Mouse (Mus musculus) midbrain, postnatal 0 days (tissue): ENCODE measurements around the gene Adam23. TPM values are rescaled to one million over a fixed set of nuclear protein-coding genes. Genes with fewer than 3 reads are reported as not detected.

ENCODE experiments used
- ATAC-seq: fragments of 200-750 bp; cut with Nextera tagmentation; 2 replicates; pipeline ENCODE4 v1.8.0; 2017; ENCODE audit warnings: moderate number of reproducible peaks, mild to moderate bottlenecking, moderate TSS enrichment, moderate library complexity; ENCODE audit not compliant: low FRiP score
- DNase-seq: peaks from one replicate; pipeline ENCODE4 v3.0.0-alpha.2; 2015; ENCODE audit warnings: low spot score
- H3K27ac ChIP-seq: fragments of 300-500 bp; sonication (generic); 2 replicates; pipeline ENCODE4 v1.5.1; 2014; ENCODE audit warnings: low read depth, mild to moderate bottlenecking, low read length, mixed read lengths
- H3K27me3 ChIP-seq: fragments of 300-500 bp; sonication (generic); 2 replicates; pipeline ENCODE4 v1.6.1; 2014; ENCODE audit warnings: low read length, control low read depth, mixed read lengths; ENCODE audit not compliant: insufficient read depth
- H3K36me3 ChIP-seq: fragments of 300-500 bp; sonication (generic); 2 replicates; pipeline ENCODE4 v1.6.1; 2014; ENCODE audit warnings: low read length, control low read depth, mixed read lengths; ENCODE audit not compliant: insufficient read depth
- H3K4me1 ChIP-seq: fragments of 300-500 bp; sonication (generic); 2 replicates; pipeline ENCODE4 v1.6.1; 2014; ENCODE audit warnings: mild to moderate bottlenecking, control low read depth, antibody characterized with exemption, low read length, mixed read lengths; ENCODE audit not compliant: insufficient read depth
- H3K4me2 ChIP-seq: fragments of 300-500 bp; sonication (generic); 2 replicates; pipeline ENCODE4 v1.6.1; 2014; ENCODE audit warnings: low read depth, mild to moderate bottlenecking, low read length, mixed read lengths; ENCODE audit not compliant: poor library complexity, severe bottlenecking
- H3K4me3 ChIP-seq: fragments of 300-500 bp; sonication (generic); 2 replicates; pipeline ENCODE4 v1.5.1; 2014; ENCODE audit warnings: low read depth, mild to moderate bottlenecking, low read length, moderate library complexity
- H3K9ac ChIP-seq: fragments of 300-500 bp; sonication (generic); replicated peaks from 2 replicates; pipeline ENCODE4 v1.6.1; 2014; ENCODE audit warnings: mild to moderate bottlenecking, low read length, moderate library complexity, mixed read lengths; ENCODE audit not compliant: poor library complexity, severe bottlenecking
- H3K9me3 ChIP-seq: fragments of 300-500 bp; sonication (generic); 2 replicates; pipeline ENCODE4 v1.6.1; 2016; ENCODE audit warnings: low read length, control low read depth
- CTCF ChIP-seq: IDR thresholded peaks from 2 replicates; pipeline ENCODE4 v1.5.1; 2016; ENCODE audit warnings: antibody characterized with exemption, mild to moderate bottlenecking
- WGBS: fragments of 180-500 bp; shearing (Covaris S2); extraction: QIAGEN DNeasy Blood & Tissue Kit; methylation state at CpG from one replicate; pipeline ENCODE4 v1.1.7; 2014; 5-methylcytosine and 5-hydroxymethylcytosine counted together
- polyA plus RNA-seq: library from polyadenylated mRNA; unstranded; fragments of >200 nt; fragmentation: Nextera tagmentation; extraction: Ambion mirVana; gene quantifications from 2 replicates; pipeline ENCODE4 v1.2.1, GENCODE M21; 2015
- total RNA-seq: library from RNA; depleted of rRNA; stranded (reverse); fragments of >200 nt; gene quantifications from 2 replicates; pipeline ENCODE4 v1.2.3, GENCODE M21; 2014

The Adam23 gene
- total and polyA plus RNA-seq, 2 experiments from 2014 or later = 19.5 to 65.3 TPM

- DNase-seq = no peak
- 88% methylated on average over 5 of the region's 5 CpGs for WGBS
- Histone ChIP-seq H3K9ac (no peak overlapping the region), H3K27me3 (no peaks in the 10 kb centered on the region), H3K36me3 (no peaks in the 10 kb centered on the region), H3K4me1 (no peaks in the 10 kb centered on the region), H3K4me3 (no peak overlapping the region), H3K27ac (no peak overlapping the region), H3K9me3 (no peaks in the 10 kb centered on the region), H3K4me2 (no peak overlapping the region)
- ATAC-seq = no peak
- TF ChIP-seq CTCF = no peak
Measured at GRCm38 (mm10) chr1:63478946-63479345, 33.3 kb downstream of the Adam23 start.

GRCm38 (mm10) chr1:63484646-63485045 lies 39.0 kb downstream of the Adam23 start:
- Histone ChIP-seq H3K27ac (no peak overlapping the region), H3K9ac (no peak overlapping the region), H3K4me2 (no peak overlapping the region), H3K9me3 (no peaks in the 10 kb centered on the region), H3K4me1 (no peaks in the 10 kb centered on the region), H3K27me3 (no peaks in the 10 kb centered on the region), H3K4me3 (no peak overlapping the region), H3K36me3 (no peaks in the 10 kb centered on the region)
- TF ChIP-seq CTCF = no peak
- WGBS = 89% methylated on average over 6 of the region's 6 CpGs
- DNase-seq (no peak), ATAC-seq (no peak)

- Histone ChIP-seq H3K27me3 (no peaks in the 10 kb centered on the region), H3K4me1 (no peaks in the 10 kb centered on the region), H3K9me3 (no peaks in the 10 kb centered on the region), H3K4me3 (no peak overlapping the region), H3K9ac (no peak overlapping the region), H3K27ac (no peak overlapping the region), H3K4me2 (no peak overlapping the region), H3K36me3 (no peaks in the 10 kb centered on the region)
- WGBS = 87% methylated on average over 2 of the region's 2 CpGs
- DNase-seq = no peak
- no peak for TF ChIP-seq CTCF
- no peak for ATAC-seq
Measured at GRCm38 (mm10) chr1:63486646-63487045, 41.0 kb downstream of the Adam23 start.

DNA sequence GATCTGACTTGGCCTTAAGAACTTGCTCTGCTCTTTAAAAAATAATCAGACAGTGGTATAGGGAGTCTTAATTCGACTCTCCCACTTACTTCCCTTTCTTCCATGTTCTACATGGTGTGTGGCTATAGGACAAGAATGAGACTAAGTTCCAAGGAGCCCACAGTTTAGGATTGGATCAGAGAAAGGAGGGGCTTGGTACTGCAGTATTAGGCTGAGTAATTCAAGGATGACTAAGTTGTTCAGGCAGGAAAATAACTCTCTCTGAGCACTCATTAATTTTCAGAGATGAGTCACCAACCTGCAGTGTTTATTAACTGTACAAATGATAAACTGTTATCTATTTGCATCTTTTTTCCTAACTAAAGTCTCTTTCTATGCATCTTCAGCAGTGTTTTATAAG lies 45.3 kb downstream of the Adam23 start:
- no peak overlapping the region for H3K27ac ChIP-seq
- no peak for TF ChIP-seq CTCF
- DNase-seq (no peak), ATAC-seq (no peak)
- no peaks in the 10 kb centered on the region for H3K9me3 ChIP-seq
- no peaks in the 10 kb centered on the region for H3K27me3 ChIP-seq
- H3K4me1 ChIP-seq = no peaks in the 10 kb centered on the region
- 51% methylated on average over 1 of the region's 1 CpGs for WGBS
- H3K9ac ChIP-seq = no peak overlapping the region
- no peaks in the 10 kb centered on the region for H3K36me3 ChIP-seq
- H3K4me2 ChIP-seq = no peak overlapping the region
- no peak overlapping the region for H3K4me3 ChIP-seq

DNA sequence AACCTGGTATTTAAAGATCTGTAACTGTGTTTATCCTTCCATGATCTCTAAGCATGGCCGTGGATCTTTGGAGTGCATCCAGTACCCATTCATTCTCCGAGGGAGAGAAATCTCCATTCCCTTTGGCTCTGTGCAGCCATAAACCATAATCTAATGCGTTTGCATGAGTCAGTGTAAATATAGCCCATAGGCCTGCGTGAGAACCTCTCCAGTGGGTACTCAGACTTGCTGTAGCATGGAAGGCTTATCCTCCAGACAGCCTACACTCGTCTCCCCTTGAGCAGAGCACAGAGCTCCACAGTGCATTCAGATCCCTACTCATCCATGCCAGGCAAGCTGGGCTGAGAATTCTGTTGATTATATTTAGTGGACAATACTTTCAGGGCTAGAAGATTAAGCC lies 47.6 kb downstream of the Adam23 start:
- WGBS = 72% methylated on average over 5 of the region's 5 CpGs
- ATAC-seq (no peak), DNase-seq (no peak)
- no peaks in the 10 kb centered on the region for H3K9me3 ChIP-seq
- no peaks in the 10 kb centered on the region for H3K36me3 ChIP-seq
- no peak overlapping the region for H3K9ac ChIP-seq
- H3K4me2 ChIP-seq = no peak overlapping the region
- no peak overlapping the region for H3K4me3 ChIP-seq
- no peak for TF ChIP-seq CTCF
- no peaks in the 10 kb centered on the region for H3K27me3 ChIP-seq
- no peaks in the 10 kb centered on the region for H3K4me1 ChIP-seq
- no peak overlapping the region for H3K27ac ChIP-seq

- no peak for ATAC-seq
- H3K36me3 ChIP-seq = no peaks in the 10 kb centered on the region
- no peak overlapping the region for H3K4me2 ChIP-seq
- no peak overlapping the region for H3K9ac ChIP-seq
- DNase-seq = no peak
- no peak overlapping the region for H3K4me3 ChIP-seq
- no peak overlapping the region for H3K27ac ChIP-seq
- no peaks in the 10 kb centered on the region for H3K9me3 ChIP-seq
- no peaks in the 10 kb centered on the region for H3K27me3 ChIP-seq
- no peaks in the 10 kb centered on the region for H3K4me1 ChIP-seq
- WGBS = 60% methylated on average over 4 of the region's 4 CpGs
- TF ChIP-seq CTCF = no peak
Measured at GRCm38 (mm10) chr1:63507386-63507785, 61.7 kb downstream of the Adam23 start.
